Mouse (Mus musculus): ENCODE measurements at regions not wholly inside any gene's neighbourhood (a gene's known extent, or its start where the extent isn't known, plus 50 kb on each side); places are given as distances from the start of the nearest gene placed in this dataset.
A peak's percentile ranks its signal among the peaks of the same experiment; 100 is the strongest.

DNA sequence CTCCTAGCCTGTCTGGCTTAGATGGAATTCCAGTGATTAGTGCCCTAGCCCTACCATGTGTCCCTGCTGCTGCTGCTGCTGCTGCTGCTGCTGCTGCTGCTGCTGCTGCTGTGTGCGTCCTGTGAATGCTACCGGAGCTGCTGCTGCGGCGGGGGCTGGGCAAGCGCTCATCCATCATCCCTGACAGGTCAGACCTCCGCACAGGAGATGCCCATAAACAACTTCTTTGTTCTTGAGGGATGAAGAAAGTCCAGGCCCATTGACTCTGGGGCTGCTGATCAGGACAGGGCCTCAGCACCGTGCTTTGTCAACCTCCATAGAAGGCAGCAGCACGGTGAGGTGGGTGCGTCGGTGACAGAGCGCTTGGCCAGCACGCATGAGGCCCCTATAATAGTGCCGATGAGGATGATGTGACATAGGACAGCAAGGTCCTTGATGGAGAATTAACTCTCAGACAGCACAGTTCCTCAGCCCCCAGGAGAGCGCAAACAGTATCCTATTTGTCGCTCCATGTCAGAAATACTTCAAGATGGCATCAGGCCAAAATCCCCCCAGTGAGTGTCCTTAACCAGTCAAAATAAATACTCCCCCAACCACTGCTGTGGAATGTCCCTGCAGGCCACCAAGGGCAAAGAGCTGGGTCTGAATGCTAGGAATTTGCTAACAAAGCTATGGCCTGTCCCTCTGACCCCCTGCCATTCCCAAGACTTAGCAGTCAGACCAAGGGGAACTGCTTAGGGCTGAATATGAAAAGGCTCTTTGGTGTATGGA is 95.1 kb upstream of the Errfi1 start:
- H3K27ac ChIP-seq (ENCODE audit: control insufficient read depth, insufficient read depth, low read depth, low read length), result no peak overlapping the region
- no peaks in the 10 kb centered on the region; the same call in 1 of the 2 replicates for H3K4me1 ChIP-seq (ENCODE audit: control insufficient read depth, insufficient read depth, low read length)
- H3K4me3 ChIP-seq (ENCODE audit: control insufficient read depth, low read depth, low read length), result no peak overlapping the region
- H3K27me3 ChIP-seq (ENCODE audit: control insufficient read depth, insufficient read depth, low read length), result no peaks in the 10 kb centered on the region
- no peaks in the 10 kb centered on the region for H3K36me3 ChIP-seq (ENCODE audit: control insufficient read depth, insufficient read depth, low read length)
- TF ChIP-seq POLR2A (IDR thresholded peaks at IDR 0.05; ENCODE audit: control insufficient read depth, low read depth, low read length), result no peak
- TF ChIP-seq CTCF (IDR thresholded peaks at IDR 0.05; ENCODE audit: control insufficient read depth, insufficient read depth, insufficient replicate concordance, low read depth, low read length), result no peak

DNA sequence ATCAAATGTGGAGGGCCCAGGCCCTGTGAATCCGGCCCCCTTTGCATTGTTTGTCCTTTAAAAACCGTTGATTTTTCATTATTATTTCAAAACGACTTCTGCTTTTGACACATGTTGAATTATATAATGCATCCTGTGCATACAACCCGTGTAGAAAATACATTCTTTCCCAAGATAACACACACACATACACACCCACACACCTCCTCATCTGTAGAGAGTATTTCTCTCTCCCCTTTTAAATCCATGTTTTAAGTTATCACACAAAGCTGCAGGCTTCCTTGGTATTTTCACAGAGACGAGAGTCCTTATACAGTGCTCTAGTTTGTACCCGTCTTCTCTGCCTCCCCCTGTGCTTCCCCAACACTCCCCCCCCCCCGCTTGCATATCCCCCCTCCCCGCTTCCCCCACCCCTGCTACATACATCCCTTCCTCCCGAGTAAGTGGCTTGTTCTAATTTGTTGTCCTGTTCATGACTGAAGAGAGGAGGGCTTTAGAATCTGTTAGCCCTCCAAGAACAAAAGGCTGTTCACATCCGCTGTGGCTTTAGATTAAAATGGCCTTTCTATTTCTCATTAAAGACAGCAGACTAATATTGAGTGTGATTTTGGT is 95.8 kb upstream of the Errfi1 start:
- no peaks in the 10 kb centered on the region for H3K27me3 ChIP-seq (ENCODE audit: control insufficient read depth, insufficient read depth, low read length)
- H3K27ac ChIP-seq (ENCODE audit: control insufficient read depth, insufficient read depth, low read depth, low read length), result peak overlapping the region; percentile 51
- TF ChIP-seq CTCF (IDR thresholded peaks at IDR 0.05; ENCODE audit: control insufficient read depth, insufficient read depth, insufficient replicate concordance, low read depth, low read length), result no peak
- TF ChIP-seq POLR2A (IDR thresholded peaks at IDR 0.05; ENCODE audit: control insufficient read depth, low read depth, low read length), result no peak
- no peaks in the 10 kb centered on the region for H3K36me3 ChIP-seq (ENCODE audit: control insufficient read depth, insufficient read depth, low read length)
- H3K4me3 ChIP-seq (ENCODE audit: control insufficient read depth, low read depth, low read length), result no peak overlapping the region
- no peaks in the 10 kb centered on the region; the same call in 1 of the 2 replicates for H3K4me1 ChIP-seq (ENCODE audit: control insufficient read depth, insufficient read depth, low read length)

GRCm38 (mm10) chr4:150757291-150757741 is 96.4 kb upstream of the Errfi1 start:
- H3K36me3 ChIP-seq (ENCODE audit: control insufficient read depth, insufficient read depth, low read length), result no peaks in the 10 kb centered on the region
- no peaks in the 10 kb centered on the region for H3K27me3 ChIP-seq (ENCODE audit: control insufficient read depth, insufficient read depth, low read length)
- H3K27ac ChIP-seq (ENCODE audit: control insufficient read depth, insufficient read depth, low read depth, low read length), result peak overlapping the region; percentile 65
- H3K4me3 ChIP-seq (ENCODE audit: control insufficient read depth, low read depth, low read length), result no peak overlapping the region
- H3K4me1 ChIP-seq (ENCODE audit: control insufficient read depth, insufficient read depth, low read length), result no peaks in the 10 kb centered on the region; the same call in 1 of the 2 replicates
- TF ChIP-seq CTCF (IDR thresholded peaks at IDR 0.05; ENCODE audit: control insufficient read depth, insufficient read depth, insufficient replicate concordance, low read depth, low read length), result peak; percentile 26; the same call in 1 of the 2 replicates
- TF ChIP-seq POLR2A (IDR thresholded peaks at IDR 0.05; ENCODE audit: control insufficient read depth, low read depth, low read length), result no peak

DNA sequence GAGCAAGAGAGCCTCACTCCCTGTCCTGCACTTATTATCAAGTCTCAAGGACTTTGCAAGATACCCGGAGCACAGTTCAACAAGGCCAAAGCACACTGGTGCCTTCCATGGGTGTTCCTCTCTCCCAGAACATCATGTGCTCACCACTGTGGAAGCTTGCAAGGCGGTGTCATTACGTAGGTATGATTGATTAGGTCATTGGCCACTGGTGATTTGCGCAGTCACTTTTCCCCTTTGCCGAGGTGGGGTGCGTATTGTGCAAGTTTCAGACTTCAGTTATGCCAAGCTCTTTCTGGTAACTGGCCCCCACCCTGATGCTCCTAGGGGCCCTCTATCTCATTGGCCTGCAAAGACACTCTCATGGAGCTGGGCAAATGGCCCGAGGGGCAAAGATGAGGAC is 98.3 kb upstream of the Errfi1 start:
- H3K27me3 ChIP-seq (ENCODE audit: control insufficient read depth, insufficient read depth, low read length), result no peaks in the 10 kb centered on the region
- no peaks in the 10 kb centered on the region; the same call in 1 of the 2 replicates for H3K4me1 ChIP-seq (ENCODE audit: control insufficient read depth, insufficient read depth, low read length)
- TF ChIP-seq POLR2A (IDR thresholded peaks at IDR 0.05; ENCODE audit: control insufficient read depth, low read depth, low read length) (no peak), CTCF (IDR thresholded peaks at IDR 0.05; ENCODE audit: control insufficient read depth, insufficient read depth, insufficient replicate concordance, low read depth, low read length) (no peak)
- H3K36me3 ChIP-seq (ENCODE audit: control insufficient read depth, insufficient read depth, low read length), result no peaks in the 10 kb centered on the region
- peak overlapping the region; percentile 63; the same call in 1 of the 2 replicates for H3K27ac ChIP-seq (ENCODE audit: control insufficient read depth, insufficient read depth, low read depth, low read length)
- no peak overlapping the region for H3K4me3 ChIP-seq (ENCODE audit: control insufficient read depth, low read depth, low read length)

GRCm38 (mm10) chr4:150752151-150752550 is 100.2 kb upstream of the Slc45a1 start:
- no peaks in the 10 kb centered on the region for H3K4me1 ChIP-seq (ENCODE audit: control insufficient read depth, insufficient read depth, low read length)
- no peaks in the 10 kb centered on the region for H3K27me3 ChIP-seq (ENCODE audit: control insufficient read depth, insufficient read depth, low read length)
- H3K27ac ChIP-seq (ENCODE audit: control insufficient read depth, insufficient read depth, low read depth, low read length), result no peak overlapping the region
- no peaks in the 10 kb centered on the region for H3K36me3 ChIP-seq (ENCODE audit: control insufficient read depth, insufficient read depth, low read length)
- no peak for TF ChIP-seq CTCF (IDR thresholded peaks at IDR 0.05; ENCODE audit: control insufficient read depth, insufficient read depth, insufficient replicate concordance, low read depth, low read length)
- TF ChIP-seq POLR2A (IDR thresholded peaks at IDR 0.05; ENCODE audit: control insufficient read depth, low read depth, low read length), result no peak
- no peak overlapping the region for H3K4me3 ChIP-seq (ENCODE audit: control insufficient read depth, low read depth, low read length)

DNA sequence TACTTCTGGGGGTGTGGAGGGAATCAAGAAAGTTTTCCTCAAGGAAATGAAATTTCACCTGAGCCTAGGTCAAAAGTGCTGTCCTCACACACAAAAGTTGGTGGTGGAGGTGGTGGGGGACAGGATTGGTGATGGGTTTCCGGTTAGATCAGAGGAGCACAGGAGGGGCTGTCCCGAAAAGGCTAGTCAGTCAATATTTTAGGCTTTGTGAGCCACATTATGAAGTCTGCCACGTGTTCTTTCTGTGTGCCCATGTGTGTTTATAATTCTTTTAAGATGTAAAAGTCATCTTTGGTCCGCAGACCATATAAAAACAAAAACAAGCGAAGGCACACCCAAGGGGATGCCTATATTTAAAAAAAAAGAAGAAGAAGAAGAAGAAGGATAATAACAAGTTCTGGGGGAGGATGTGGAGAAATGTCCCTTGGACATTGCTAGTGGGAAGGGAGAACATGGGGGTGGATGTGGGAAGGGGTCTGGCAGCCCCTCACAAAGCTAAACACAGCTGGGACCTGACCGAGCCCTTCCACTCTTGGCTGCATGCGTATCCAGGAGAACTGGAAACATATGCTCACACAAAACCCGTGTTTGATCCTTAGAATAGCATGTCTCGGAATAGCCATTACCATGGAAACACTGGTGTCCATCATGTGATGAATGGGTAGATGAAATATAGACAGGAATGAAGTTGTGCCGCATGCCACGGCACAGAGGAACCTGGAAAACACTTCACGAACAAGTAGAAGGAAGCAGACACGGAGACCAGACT is 98.7 kb upstream of the Slc45a1 start:
- TF ChIP-seq POLR2A (IDR thresholded peaks at IDR 0.05; ENCODE audit: control insufficient read depth, low read depth, low read length), result no peak
- TF ChIP-seq CTCF (IDR thresholded peaks at IDR 0.05; ENCODE audit: control insufficient read depth, insufficient read depth, insufficient replicate concordance, low read depth, low read length), result no peak
- Histone ChIP-seq H3K4me3 (ENCODE audit: control insufficient read depth, low read depth, low read length) (no peak overlapping the region), H3K4me1 (ENCODE audit: control insufficient read depth, insufficient read depth, low read length) (no peaks in the 10 kb centered on the region; the same call in 1 of the 2 replicates), H3K27me3 (ENCODE audit: control insufficient read depth, insufficient read depth, low read length) (no peaks in the 10 kb centered on the region), H3K36me3 (ENCODE audit: control insufficient read depth, insufficient read depth, low read length) (no peaks in the 10 kb centered on the region), H3K27ac (ENCODE audit: control insufficient read depth, insufficient read depth, low read depth, low read length) (no peak overlapping the region)

DNA sequence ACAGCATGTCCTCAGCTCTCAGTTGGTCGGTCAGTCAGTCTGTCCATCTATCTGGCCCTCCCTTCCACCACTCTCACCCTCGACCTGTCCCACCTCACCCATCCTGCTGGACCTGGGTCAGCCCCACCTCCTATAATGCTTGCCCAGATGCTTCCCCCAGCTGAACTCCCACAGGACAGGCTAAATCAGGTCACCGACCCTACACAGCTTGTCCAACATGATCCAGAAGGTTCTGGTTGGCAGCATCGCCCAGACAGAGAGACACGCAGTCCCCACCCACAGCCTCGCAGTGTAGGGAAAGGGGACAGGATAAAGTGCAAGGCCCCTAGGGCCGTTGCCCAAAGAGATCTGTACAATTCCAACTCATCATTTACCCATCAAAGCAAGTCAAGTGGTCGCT is 97.1 kb upstream of the Slc45a1 start:
- H3K27ac ChIP-seq (ENCODE audit: control insufficient read depth, insufficient read depth, low read depth, low read length), result no peak overlapping the region
- TF ChIP-seq CTCF (IDR thresholded peaks at IDR 0.05; ENCODE audit: control insufficient read depth, insufficient read depth, insufficient replicate concordance, low read depth, low read length) (no peak), POLR2A (IDR thresholded peaks at IDR 0.05; ENCODE audit: control insufficient read depth, low read depth, low read length) (no peak)
- H3K36me3 ChIP-seq (ENCODE audit: control insufficient read depth, insufficient read depth, low read length), result no peaks in the 10 kb centered on the region
- no peaks in the 10 kb centered on the region; the same call in 1 of the 2 replicates for H3K4me1 ChIP-seq (ENCODE audit: control insufficient read depth, insufficient read depth, low read length)
- H3K4me3 ChIP-seq (ENCODE audit: control insufficient read depth, low read depth, low read length), result no peak overlapping the region
- H3K27me3 ChIP-seq (ENCODE audit: control insufficient read depth, insufficient read depth, low read length), result no peaks in the 10 kb centered on the region
